Mouse (Mus musculus) myocyte (in vitro differentiated cells): ENCODE data around the gene Sbk2.

Source experiments
- CEBPB ChIP-seq: IDR thresholded peaks from 2 replicates; pipeline ENCODE4 v1.6.1; 2011; ENCODE audit warnings: mild to moderate bottlenecking, moderate library complexity; ENCODE audit not compliant: poor library complexity, insufficient read depth, severe bottlenecking
- E2F4 ChIP-seq: IDR thresholded peaks from one replicate; pipeline ENCODE4 v1.6.1; 2011; ENCODE audit warnings: mild to moderate bottlenecking, control low read depth, moderate library complexity; ENCODE audit not compliant: insufficient read depth
- MAX ChIP-seq: IDR thresholded peaks from one replicate; pipeline ENCODE4 v1.6.1; 2011; ENCODE audit warnings: low read depth, mild to moderate bottlenecking, control low read depth
- MYOD1 ChIP-seq, 3 experiments: IDR thresholded peaks; one replicate each; pipeline ENCODE4 v1.6.1; 2011; ENCODE audit warnings: control low read depth in 2 of 3, low read depth in 2 of 3, mild to moderate bottlenecking in 2 of 3, moderate library complexity in 1 of 3; ENCODE audit not compliant: insufficient read length in 2 of 3, control insufficient read depth in 1 of 3
- MYOG ChIP-seq, 3 experiments: IDR thresholded peaks; one replicate each; pipeline ENCODE4 v1.6.1; 2011; ENCODE audit warnings: control low read depth in 2 of 3, low read depth in 2 of 3, mild to moderate bottlenecking in 2 of 3; ENCODE audit not compliant: insufficient read length in 2 of 3, control insufficient read depth in 1 of 3, insufficient read depth in 1 of 3
- POLR2A ChIP-seq: IDR thresholded peaks from one replicate; pipeline ENCODE4 v1.6.1; 2011; ENCODE audit warnings: low read depth, mild to moderate bottlenecking, control low read depth, moderate library complexity; ENCODE audit not compliant: insufficient read length
- POLR2AphosphoS2 ChIP-seq: IDR thresholded peaks from one replicate; pipeline ENCODE4 v1.6.1; 2011; ENCODE audit warnings: low read depth, control low read depth; ENCODE audit not compliant: insufficient read length
- REST ChIP-seq: IDR thresholded peaks from one replicate; pipeline ENCODE4 v1.6.1; 2011; ENCODE audit warnings: mild to moderate bottlenecking, control low read depth, moderate library complexity; ENCODE audit not compliant: insufficient read depth, insufficient read length
- SRF ChIP-seq: IDR thresholded peaks from one replicate; pipeline ENCODE4 v1.6.1; 2011; ENCODE audit warnings: low read depth; ENCODE audit not compliant: control insufficient read depth, insufficient read length
- TCF12 ChIP-seq: IDR thresholded peaks from one replicate; pipeline ENCODE4 v1.6.1; 2011; ENCODE audit warnings: mild to moderate bottlenecking, control low read depth; ENCODE audit not compliant: poor library complexity, insufficient read depth, severe bottlenecking
- TCF3 ChIP-seq: IDR thresholded peaks from one replicate; pipeline ENCODE4 v1.6.1; 2011; ENCODE audit warnings: low read depth, control low read depth; ENCODE audit not compliant: insufficient read length
- USF1 ChIP-seq: IDR thresholded peaks from one replicate; pipeline ENCODE4 v1.6.1; 2011; ENCODE audit warnings: low read depth, mild to moderate bottlenecking, control low read depth, moderate library complexity

GRCm38 (mm10) chr7:4933103-4933502, 31.1 kb downstream of the Sbk2 start:
- TF ChIP-seq MYOG (IDR thresholded peaks at IDR 0.05; ENCODE audit: control insufficient read depth in 1 of 3, insufficient read depth in 1 of 3, insufficient read length in 2 of 3, low read depth in 2 of 3) (no peak), POLR2A (no peak), E2F4 (no peak), CEBPB (no peak), TCF12 (no peak), SRF (no peak), USF1 (no peak), MYOD1 (IDR thresholded peaks at IDR 0.05; ENCODE audit: control insufficient read depth in 1 of 3, insufficient read length in 2 of 3, low read depth in 2 of 3) (no peak), POLR2AphosphoS2 (no peak), MAX (no peak), REST (no peak), TCF3 (no peak)
